Mouse (Mus musculus) lung, embryonic 16.5 days (tissue): Measurements from ENCODE around the gene Gm10160. TPM values are rescaled to one million over a fixed set of nuclear protein-coding genes. Genes with fewer than 3 reads are reported as not detected.
"Not testable (repeated sequence)": the region's sequence is repeated elsewhere in the genome, so short reads cannot be mapped to it uniquely, and the experiment has no call there.

Experiments used
- ATAC-seq: fragments of 200-750 bp; cut with Nextera tagmentation; 2 replicates; pipeline ENCODE4 v1.8.0; 2017; ENCODE audit warnings: low read depth, mild to moderate bottlenecking, moderate library complexity
- H3K27ac ChIP-seq: fragments of 300-500 bp; sonication (generic); 2 replicates; pipeline ENCODE4 v1.5.1; 2014; ENCODE audit warnings: mild to moderate bottlenecking, control low read depth, low read length
- H3K27me3 ChIP-seq: fragments of 300-500 bp; sonication (generic); 2 replicates; pipeline ENCODE4 v1.6.1; 2014; ENCODE audit warnings: low read depth, low read length, mixed read lengths; ENCODE audit not compliant: control insufficient read depth, insufficient read depth
- H3K36me3 ChIP-seq: fragments of 300-500 bp; sonication (generic); 2 replicates; pipeline ENCODE4 v1.6.1; 2014; ENCODE audit warnings: low read length; ENCODE audit not compliant: control insufficient read depth, insufficient read depth
- H3K4me1 ChIP-seq: fragments of 300-500 bp; sonication (generic); replicated peaks from 2 replicates; pipeline ENCODE4 v1.6.1; 2014; ENCODE audit warnings: low read length, mixed read lengths; ENCODE audit not compliant: control insufficient read depth, insufficient read depth
- H3K4me2 ChIP-seq: fragments of 300-500 bp; sonication (generic); 2 replicates; pipeline ENCODE4 v1.6.1; 2014; ENCODE audit warnings: low read depth, low read length, control low read depth
- H3K4me3 ChIP-seq: fragments of 300-500 bp; sonication (generic); 2 replicates; pipeline ENCODE4 v1.5.1; 2014; ENCODE audit warnings: mild to moderate bottlenecking, low read length, control low read depth
- H3K9ac ChIP-seq: fragments of 300-500 bp; sonication (generic); 2 replicates; pipeline ENCODE4 v1.6.1; 2014; ENCODE audit warnings: low read length, control low read depth
- H3K9me3 ChIP-seq: fragments of 300-500 bp; sonication (generic); 2 replicates; pipeline ENCODE4 v1.6.1; 2016; ENCODE audit warnings: low read length; ENCODE audit not compliant: control insufficient read depth
- WGBS: fragments of 180-500 bp; shearing (Covaris S2); extraction: QIAGEN DNeasy Blood & Tissue Kit; methylation state at CpG from one replicate; pipeline ENCODE4 v1.1.7; 2014; 5-methylcytosine and 5-hydroxymethylcytosine counted together
- polyA plus RNA-seq: library from polyadenylated mRNA; unstranded; fragments of >200 nt; fragmentation: Nextera tagmentation; extraction: Ambion mirVana; gene quantifications from 2 replicates; pipeline ENCODE4 v1.2.1, GENCODE M21; 2015

The Gm10160 gene
- polyA plus RNA-seq, 1 experiment from 2014 or later = not detected

- no peaks in the 10 kb centered on the region for H3K36me3 ChIP-seq
- ATAC-seq = no peak
Observed at GRCm38 (mm10) chr7:81840661-81841181, 14.9 kb downstream of the Gm10160 start.

GRCm38 (mm10) chr7:81839746-81840145 lies 15.8 kb downstream of the Gm10160 start:
- H3K27ac ChIP-seq = no peak overlapping the region
- H3K4me1 ChIP-seq = no peaks in the 10 kb centered on the region
- H3K9me3 ChIP-seq = no peaks in the 10 kb centered on the region
- H3K9ac ChIP-seq = no peak overlapping the region
- no peak overlapping the region for H3K4me3 ChIP-seq
- H3K4me2 ChIP-seq = no peak overlapping the region
- H3K27me3 ChIP-seq = no peaks in the 10 kb centered on the region
- 47% methylated on average over 6 of the region's 6 CpGs for WGBS
- no peak for ATAC-seq
- H3K36me3 ChIP-seq = no peaks in the 10 kb centered on the region

More at GRCm38 (mm10) chr7:81840661-81841181, 14.9 kb downstream of the Gm10160 start:
- Histone ChIP-seq H3K27me3 (no peaks in the 10 kb centered on the region), H3K9me3 (no peaks in the 10 kb centered on the region), H3K4me2 (no peak overlapping the region), H3K4me3 (no peak overlapping the region), H3K9ac (no peak overlapping the region), H3K4me1 (no peaks in the 10 kb centered on the region), H3K27ac (no peak overlapping the region)
- 66% methylated on average over 7 of the region's 7 CpGs for WGBS

- 85% methylated on average over 5 of the region's 5 CpGs for WGBS
- H3K9me3 ChIP-seq, ATAC-seq, H3K27ac ChIP-seq, H3K4me1 ChIP-seq, H3K9ac ChIP-seq, H3K4me2 ChIP-seq, H3K27me3 ChIP-seq, H3K4me3 ChIP-seq, H3K36me3 ChIP-seq: not testable (repeated sequence)
Observed at GRCm38 (mm10) chr7:81837771-81838170, 17.8 kb downstream of the Gm10160 start.

- no peaks in the 10 kb centered on the region for H3K27me3 ChIP-seq
- no peak overlapping the region for H3K4me3 ChIP-seq
- H3K9me3 ChIP-seq = no peaks in the 10 kb centered on the region
- WGBS = 86% methylated on average over 5 of the region's 5 CpGs
- no peaks in the 10 kb centered on the region for H3K4me1 ChIP-seq
- H3K27ac ChIP-seq = no peak overlapping the region
- H3K4me2 ChIP-seq = no peak overlapping the region
- ATAC-seq = no peak
- no peaks in the 10 kb centered on the region for H3K36me3 ChIP-seq
- no peak overlapping the region for H3K9ac ChIP-seq
Observed at GRCm38 (mm10) chr7:81835430-81835829, 20.2 kb downstream of the Gm10160 start.

GRCm38 (mm10) chr7:81834847-81835246 lies 20.7 kb downstream of the Gm10160 start:
- Histone ChIP-seq H3K27me3 (no peaks in the 10 kb centered on the region), H3K4me1 (no peaks in the 10 kb centered on the region), H3K36me3 (no peaks in the 10 kb centered on the region), H3K9me3 (no peaks in the 10 kb centered on the region), H3K4me2 (no peak overlapping the region), H3K4me3 (no peak overlapping the region), H3K27ac (no peak overlapping the region), H3K9ac (no peak overlapping the region)
- no peak for ATAC-seq

GRCm38 (mm10) chr7:81829379-81829894 lies 26.2 kb downstream of the Gm10160 start, which contains the start of gene Btbd1:
Gene Btbd1 (minus strand): TSS chr7:81829431.
- Histone ChIP-seq H3K4me3 (peak within 1 kb of the TSS; percentile 62), H3K4me2 (peak within 1 kb of the TSS; percentile 74), H3K9ac (peak within 1 kb of the TSS; percentile 75), H3K27ac (peak within 1 kb of the TSS; percentile 92), H3K36me3 (no peaks in the 10 kb centered on the region), H3K27me3 (no peaks in the 10 kb centered on the region), H3K4me1 (peaks cover 30% of the 10 kb centered on the region), H3K9me3 (no peaks in the 10 kb centered on the region)
- ATAC-seq = peak; percentile 96
- WGBS = 1% methylated on average over 43 of the region's 58 CpGs

- H3K4me1 ChIP-seq = peaks cover 30% of the 10 kb centered on the region
- peak overlapping the region; percentile 92 for H3K27ac ChIP-seq
- peak overlapping the region; percentile 62 for H3K4me3 ChIP-seq
- peak overlapping the region; percentile 74 for H3K4me2 ChIP-seq
- 0% methylated on average over 70 of the region's 91 CpGs for WGBS
- H3K27me3 ChIP-seq = no peaks in the 10 kb centered on the region
- H3K36me3 ChIP-seq = no peaks in the 10 kb centered on the region
- peak; percentile 81 for ATAC-seq
- H3K9me3 ChIP-seq = no peaks in the 10 kb centered on the region
- peak overlapping the region; percentile 75 for H3K9ac ChIP-seq
Observed at GRCm38 (mm10) chr7:81828681-81829378, 26.8 kb downstream of the Gm10160 start.

- Histone ChIP-seq H3K27me3 (no peaks in the 10 kb centered on the region), H3K4me2 (peak overlapping the region; percentile 74), H3K4me1 (peaks cover 30% of the 10 kb centered on the region), H3K36me3 (no peaks in the 10 kb centered on the region), H3K4me3 (peak overlapping the region; percentile 62), H3K9me3 (no peaks in the 10 kb centered on the region), H3K27ac (peak overlapping the region; percentile 92), H3K9ac (peak overlapping the region; percentile 75)
- WGBS = 21% methylated on average over 17 of the region's 17 CpGs
- no peak for ATAC-seq
Observed at GRCm38 (mm10) chr7:81827806-81828667, 27.6 kb downstream of the Gm10160 start.

GRCm38 (mm10) chr7:81825381-81825780 lies 30.2 kb downstream of the Gm10160 start:
- Histone ChIP-seq H3K4me2 (no peak overlapping the region), H3K4me3 (no peak overlapping the region), H3K9ac (no peak overlapping the region), H3K27me3 (no peaks in the 10 kb centered on the region), H3K27ac (no peak overlapping the region), H3K36me3 (no peaks in the 10 kb centered on the region), H3K4me1 (peaks cover 30% of the 10 kb centered on the region), H3K9me3 (no peaks in the 10 kb centered on the region)
- WGBS = 16% methylated on average over 3 of the region's 3 CpGs
- no peak for ATAC-seq
